Mouse (Mus musculus) brain, embryonic 14.5 days (tissue): ENCODE measurements around the gene Pigc.

Source experiments
- CTCF ChIP-seq: fragments of 200-500 bp; IDR thresholded peaks from 2 replicates; pipeline ENCODE4 v1.5.1; 2012; ENCODE audit warnings: inconsistent platforms, mild to moderate bottlenecking, moderate library complexity, borderline replicate concordance; ENCODE audit not compliant: insufficient read depth, insufficient read length; ENCODE audit errors: extremely low read depth
- POLR2A ChIP-seq: fragments of 200-500 bp; IDR thresholded peaks from 2 replicates; pipeline ENCODE4 v1.6.1; 2012; ENCODE audit warnings: mild to moderate bottlenecking, inconsistent platforms, borderline replicate concordance; ENCODE audit not compliant: poor library complexity, insufficient read depth, insufficient read length, severe bottlenecking; ENCODE audit errors: extremely low read depth

- TF ChIP-seq CTCF: no peak
- TF ChIP-seq POLR2A: no peak
Observed at GRCm38 (mm10) chr1:162020766-162021165, 51.8 kb downstream of the Pigc start.
